Mouse (Mus musculus): Measurements from ENCODE around the gene Gm16181. TPM values are rescaled to one million over a fixed set of nuclear protein-coding genes. Genes with fewer than 3 reads are reported as not detected.

Gm16181 gene
- total RNA-seq (2014; rRNA removed) = not detected in 2 replicates
- polyA plus RNA-seq (2015; fragmentation: Nextera tagmentation; extraction: Ambion mirVana) = 0.40 TPM in 1 of 2 replicates, not detected in the other

GRCm38 (mm10) chr17:35220156-35220952 is at the start of gene Gm16181:
Gene Gm16181, plus strand, starts transcription at chr17:35220834.
- peaks cover 12% of the 10 kb centered on the region for H3K36me3 ChIP-seq (ENCODE audit: insufficient read depth, low read length)
- DNase-seq (ENCODE audit: low spot score) = no peak
- TF ChIP-seq CTCF (IDR thresholded peaks at IDR 0.05; ENCODE audit: low read depth) = no peak
- H3K9me3 ChIP-seq (ENCODE audit: low read length) = no peaks in the 10 kb centered on the region
- H3K27me3 ChIP-seq (ENCODE audit: insufficient read depth, low read length) = no peaks in the 10 kb centered on the region
- H3K4me3 ChIP-seq (ENCODE audit: low read length) = no peak within 1 kb of the TSS
- H3K4me2 ChIP-seq (ENCODE audit: low read depth, low read length) = no peak within 1 kb of the TSS
- H3K27ac ChIP-seq = no peak within 1 kb of the TSS
- no peak within 1 kb of the TSS for H3K9ac ChIP-seq (replicated peaks; ENCODE audit: low read length)
- no peak for ATAC-seq
- WGBS = 75% methylated on average over 28 of the region's 28 CpGs
- H3K4me1 ChIP-seq (ENCODE audit: insufficient read depth, low read length) = no peaks in the 10 kb centered on the region

- 69% methylated on average over 11 of the region's 11 CpGs for WGBS
- Histone ChIP-seq H3K36me3 (ENCODE audit: insufficient read depth, low read length) (no peaks in the 10 kb centered on the region), H3K27me3 (ENCODE audit: insufficient read depth, low read length) (no peaks in the 10 kb centered on the region), H3K9me3 (ENCODE audit: low read length) (no peaks in the 10 kb centered on the region), H3K4me3 (ENCODE audit: low read length) (no peak overlapping the region), H3K4me2 (ENCODE audit: low read depth, low read length) (no peak overlapping the region), H3K4me1 (ENCODE audit: insufficient read depth, low read length) (no peaks in the 10 kb centered on the region), H3K27ac (no peak overlapping the region), H3K9ac (replicated peaks; ENCODE audit: low read length) (no peak overlapping the region)
- ATAC-seq = no peak
- DNase-seq (ENCODE audit: low spot score) = no peak
- TF ChIP-seq CTCF (IDR thresholded peaks at IDR 0.05; ENCODE audit: low read depth) = no peak
Measured at GRCm38 (mm10) chr17:35172445-35173234, 48.0 kb upstream of the Gm16181 start.

- ATAC-seq (no peak), DNase-seq (ENCODE audit: low spot score) (no peak)
- Histone ChIP-seq H3K27me3 (ENCODE audit: insufficient read depth, low read length) (no peaks in the 10 kb centered on the region), H3K4me3 (ENCODE audit: low read length) (no peak overlapping the region), H3K4me2 (ENCODE audit: low read depth, low read length) (no peak overlapping the region), H3K27ac (no peak overlapping the region), H3K9me3 (ENCODE audit: low read length) (no peaks in the 10 kb centered on the region), H3K9ac (replicated peaks; ENCODE audit: low read length) (no peak overlapping the region), H3K36me3 (ENCODE audit: insufficient read depth, low read length) (no peaks in the 10 kb centered on the region), H3K4me1 (ENCODE audit: insufficient read depth, low read length) (no peaks in the 10 kb centered on the region)
- WGBS = 81% methylated on average over 3 of the region's 3 CpGs
- no peak for TF ChIP-seq CTCF (IDR thresholded peaks at IDR 0.05; ENCODE audit: low read depth)
Measured at GRCm38 (mm10) chr17:35173329-35173728, 47.3 kb upstream of the Gm16181 start.

GRCm38 (mm10) chr17:35174201-35174977 is 46.2 kb upstream of the Gm16181 start:
- no peak for TF ChIP-seq CTCF (IDR thresholded peaks at IDR 0.05; ENCODE audit: low read depth)
- no peaks in the 10 kb centered on the region for H3K27me3 ChIP-seq (ENCODE audit: insufficient read depth, low read length)

GRCm38 (mm10) chr17:35175382-35175781 is 45.3 kb upstream of the Gm16181 start:
- ATAC-seq (no peak), DNase-seq (ENCODE audit: low spot score) (no peak)
- H3K4me2 ChIP-seq (ENCODE audit: low read depth, low read length) = no peak overlapping the region
- H3K27ac ChIP-seq = no peak overlapping the region
- H3K36me3 ChIP-seq (ENCODE audit: insufficient read depth, low read length) = no peaks in the 10 kb centered on the region
- H3K9ac ChIP-seq (replicated peaks; ENCODE audit: low read length) = no peak overlapping the region
- H3K27me3 ChIP-seq (ENCODE audit: insufficient read depth, low read length) = no peaks in the 10 kb centered on the region
- H3K4me3 ChIP-seq (ENCODE audit: low read length) = no peak overlapping the region
- no peaks in the 10 kb centered on the region for H3K9me3 ChIP-seq (ENCODE audit: low read length)
- 75% methylated on average over 6 of the region's 6 CpGs for WGBS
- no peaks in the 10 kb centered on the region for H3K4me1 ChIP-seq (ENCODE audit: insufficient read depth, low read length)
- TF ChIP-seq CTCF (IDR thresholded peaks at IDR 0.05; ENCODE audit: low read depth) = no peak

More at GRCm38 (mm10) chr17:35174201-35174977, 46.2 kb upstream of the Gm16181 start:
- no peak overlapping the region for H3K4me2 ChIP-seq (ENCODE audit: low read depth, low read length)
- no peaks in the 10 kb centered on the region for H3K36me3 ChIP-seq (ENCODE audit: insufficient read depth, low read length)
- DNase-seq (ENCODE audit: low spot score) (no peak), ATAC-seq (no peak)
- no peaks in the 10 kb centered on the region for H3K4me1 ChIP-seq (ENCODE audit: insufficient read depth, low read length)
- WGBS = 71% methylated on average over 8 of the region's 8 CpGs
- H3K9ac ChIP-seq (replicated peaks; ENCODE audit: low read length) = no peak overlapping the region
- H3K9me3 ChIP-seq (ENCODE audit: low read length) = no peaks in the 10 kb centered on the region
- H3K27ac ChIP-seq = no peak overlapping the region
- H3K4me3 ChIP-seq (ENCODE audit: low read length) = no peak overlapping the region

GRCm38 (mm10) chr17:35175968-35176367 is 44.7 kb upstream of the Gm16181 start, which contains the start of gene Aif1:
Gene Aif1, minus strand, starts transcription at chr17:35176068.
- Histone ChIP-seq H3K9ac (replicated peaks; ENCODE audit: low read length) (no peak within 1 kb of the TSS), H3K4me1 (ENCODE audit: insufficient read depth, low read length) (no peaks in the 10 kb centered on the region), H3K9me3 (ENCODE audit: low read length) (no peaks in the 10 kb centered on the region), H3K27ac (no peak within 1 kb of the TSS), H3K36me3 (ENCODE audit: insufficient read depth, low read length) (no peaks in the 10 kb centered on the region), H3K4me2 (ENCODE audit: low read depth, low read length) (no peak within 1 kb of the TSS), H3K4me3 (ENCODE audit: low read length) (no peak within 1 kb of the TSS), H3K27me3 (ENCODE audit: insufficient read depth, low read length) (no peaks in the 10 kb centered on the region)
- ATAC-seq (no peak), DNase-seq (ENCODE audit: low spot score) (no peak)
- 41% methylated on average over 2 of the region's 2 CpGs for WGBS
- no peak for TF ChIP-seq CTCF (IDR thresholded peaks at IDR 0.05; ENCODE audit: low read depth)
